Mouse (Mus musculus) CH12F3 (cell line): Measurements from ENCODE around the gene Prdx3.
"Not testable (repeated sequence)": the region's sequence is repeated elsewhere in the genome, so short reads cannot be mapped to it uniquely, and the experiment has no call there.

Experiments used
- in situ Hi-C: fragments of 300-500 bp; cut with MboI; formaldehyde crosslinking; loops from 2 replicates; pipeline ENCODE4 v1.14.3; 2020; ENCODE audit warnings: low sequenced_read_pairs

The Prdx3 gene

DNA sequence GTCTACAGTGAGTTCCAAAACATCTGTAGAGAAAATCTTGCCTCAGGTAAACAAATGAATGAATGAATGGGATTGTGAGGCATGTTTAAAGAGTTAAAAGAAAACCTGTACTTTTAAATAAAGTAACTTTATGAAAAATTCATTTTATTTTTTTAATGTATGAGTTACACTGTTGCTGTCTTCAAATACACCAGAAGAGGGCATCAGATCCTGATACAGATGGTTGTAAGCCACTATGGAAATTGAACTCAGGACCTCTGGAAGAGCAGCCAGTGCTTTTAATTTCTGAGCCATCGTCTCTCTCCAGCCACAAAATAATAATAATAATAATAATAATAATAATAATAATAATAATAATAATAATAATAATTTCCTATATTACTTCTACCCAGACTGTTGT, 3.9 kb downstream of the Prdx3 start:
- in situ Hi-C loops, result no loop called here

DNA sequence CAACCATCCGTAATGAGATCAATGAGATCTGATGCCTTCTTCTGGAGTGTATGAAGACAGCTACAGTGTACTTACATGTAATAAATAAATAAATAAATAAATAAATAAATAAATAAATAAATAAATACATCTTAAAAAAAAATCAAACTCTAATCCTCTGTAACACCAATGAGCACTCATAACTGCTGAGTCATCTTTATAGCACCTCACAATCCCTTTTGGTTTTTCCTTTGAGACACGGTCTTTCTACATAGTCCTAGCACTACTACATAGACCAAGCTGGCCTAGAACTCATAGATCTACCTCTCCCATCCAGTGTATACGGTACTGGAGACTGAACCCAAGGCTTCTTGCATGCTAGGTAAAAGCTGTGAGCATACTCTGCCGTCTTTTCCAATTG, 8.2 kb downstream of the Prdx3 start:
- in situ Hi-C loops, result not testable (repeated sequence)

DNA sequence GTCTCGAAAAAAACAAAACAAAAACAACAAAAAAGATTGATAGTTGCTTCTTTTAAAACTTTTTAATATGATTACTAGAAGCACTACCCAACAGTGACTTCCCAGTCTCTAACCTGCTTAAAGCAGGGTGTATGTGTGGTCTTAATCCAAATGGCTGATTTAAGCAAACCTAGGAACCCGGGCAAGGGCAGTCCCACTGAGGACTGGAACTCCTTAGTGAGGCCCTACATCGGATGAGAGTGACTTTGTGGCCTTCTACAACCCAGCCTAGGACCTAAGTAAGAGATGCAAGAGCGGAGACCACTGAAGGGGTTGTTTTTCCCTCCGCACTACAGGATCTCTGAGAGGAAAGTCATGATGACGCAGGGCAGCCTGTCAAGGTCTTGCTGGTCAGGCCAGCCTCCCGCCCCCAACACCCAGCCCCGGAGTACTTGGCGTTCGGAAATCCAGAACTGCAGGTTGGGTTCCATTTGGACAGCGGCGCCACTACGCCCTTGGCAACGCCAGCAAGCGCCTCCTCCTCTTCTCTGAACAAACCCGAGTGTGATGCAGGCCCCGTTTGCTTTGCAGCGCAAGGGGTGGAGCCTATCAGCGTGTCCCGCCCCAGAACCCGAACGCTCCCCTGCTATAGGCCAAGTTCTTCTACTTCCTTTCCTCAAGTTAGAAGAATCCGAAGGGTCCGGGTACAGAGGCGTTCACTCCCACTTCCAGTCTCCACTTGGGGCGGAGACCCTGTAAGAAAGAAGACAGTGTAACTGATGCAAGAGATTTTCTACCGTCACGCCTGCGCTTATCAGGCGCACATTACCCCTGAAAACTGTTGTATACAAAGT, 13.3 kb downstream of the Prdx3 start, which contains the start of gene Sfxn4:
Sfxn4 (minus strand) TSS at position 612 of the 833 bp plus-strand sequence.
- in situ Hi-C loops, result no loop called here

DNA sequence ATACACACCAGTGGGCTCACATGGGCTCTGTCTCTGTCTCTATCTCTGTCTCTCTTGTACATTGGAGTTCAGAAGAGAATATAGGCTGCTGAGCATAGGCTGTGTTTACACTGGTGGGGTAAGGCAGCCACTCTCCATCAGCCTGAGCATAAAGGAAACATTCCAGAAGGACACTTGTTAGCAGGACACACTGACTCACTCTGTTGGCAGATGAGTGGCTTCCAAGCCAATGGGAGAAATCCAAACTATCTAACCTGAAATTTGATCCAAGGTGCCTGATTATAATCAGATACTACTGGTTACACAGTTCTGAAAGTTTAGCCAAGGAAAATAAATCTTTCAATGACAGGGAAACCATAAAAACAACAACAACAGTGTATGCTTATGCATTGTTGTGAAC, 28.6 kb downstream of the Prdx3 start:
- in situ Hi-C loops, result no loop called here

DNA sequence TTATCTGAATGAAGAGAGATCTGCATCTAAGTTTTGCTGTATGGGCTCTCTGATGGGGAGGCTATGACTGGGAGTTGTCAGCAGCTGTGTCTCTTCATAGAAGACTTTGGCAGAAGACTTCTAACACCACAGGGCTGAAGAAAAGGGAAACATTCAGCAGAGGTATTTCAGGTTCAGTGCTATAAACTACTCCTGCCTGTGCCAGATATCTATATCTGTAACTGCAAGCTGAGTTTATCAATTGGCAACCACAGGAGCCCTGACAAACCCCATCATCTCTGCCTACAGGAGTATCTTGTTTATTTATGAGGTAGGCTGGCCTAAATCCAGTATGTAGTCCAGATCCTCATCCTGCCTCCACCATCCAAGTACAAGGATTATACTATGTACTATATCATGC, 31.0 kb downstream of the Prdx3 start:
- in situ Hi-C loops, result no loop called here

DNA sequence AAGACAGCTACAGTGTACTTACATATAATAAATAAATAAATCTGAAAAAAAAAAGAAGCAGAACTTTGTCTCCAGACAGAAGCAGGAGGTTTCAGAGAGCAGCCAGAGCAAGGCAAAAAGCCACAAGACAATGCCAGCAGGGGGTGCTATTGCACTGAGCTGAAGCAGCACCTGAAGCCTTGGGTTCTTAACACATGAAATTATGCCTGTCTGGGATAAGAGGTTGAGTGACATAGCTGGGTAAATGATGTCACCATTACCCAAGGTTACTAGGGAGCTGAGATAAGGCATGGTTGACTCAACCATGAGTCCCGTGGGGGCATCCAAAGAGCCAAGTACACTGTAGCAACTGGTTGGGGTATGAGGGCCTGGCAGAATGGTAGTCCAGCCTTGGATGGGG, 36.6 kb downstream of the Prdx3 start:
- in situ Hi-C loops, result no loop called here

DNA sequence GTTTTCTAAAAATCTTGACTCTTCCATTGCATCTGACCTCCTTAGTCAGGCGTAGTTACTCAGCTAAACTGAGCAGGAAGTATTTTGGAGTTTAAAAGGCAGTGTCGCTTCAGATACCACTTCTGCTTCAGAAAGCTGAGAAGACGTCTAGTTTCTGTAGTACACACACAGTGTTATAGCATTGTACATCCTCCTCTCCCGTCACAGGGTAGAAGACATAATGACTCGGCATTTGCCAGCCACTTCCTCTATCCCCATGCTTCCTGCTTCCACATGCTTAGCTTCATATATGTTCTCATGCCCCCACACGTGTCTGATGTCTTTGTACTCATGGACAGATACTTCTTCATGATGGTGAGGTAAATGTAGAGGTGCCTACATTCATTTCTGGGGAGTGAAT, 55.7 kb downstream of the Prdx3 start:
- in situ Hi-C loops, result no loop called here
